Mouse (Mus musculus) G1E (cell line): ENCODE measurements at regions not wholly inside any gene's neighbourhood (a gene's known extent, or its start where the extent isn't known, plus 50 kb on each side); places are given as distances from the start of the nearest gene placed in this dataset.

ENCODE experiments used
- ATAC-seq: 2 replicates; pipeline ENCODE4 v1.8.0; 2016; ENCODE audit warnings: mild to moderate bottlenecking; ENCODE audit not compliant: insufficient number of reproducible peaks, poor library complexity, low FRiP score, severe bottlenecking; ENCODE audit errors: extremely low read depth
- DNase-seq: peaks from one replicate; pipeline ENCODE4 v3.0.0; 2012; ENCODE audit warnings: low spot score
- H3K27me3 ChIP-seq: 2 replicates; pipeline ENCODE4 v1.6.1; 2012; ENCODE audit warnings: mild to moderate bottlenecking, low read length, inconsistent platforms; ENCODE audit not compliant: insufficient read depth
- H3K36me3 ChIP-seq: replicated peaks from 2 replicates; pipeline ENCODE3; 2012; ENCODE audit warnings: mild to moderate bottlenecking, inconsistent platforms
- H3K4me1 ChIP-seq: 2 replicates; pipeline ENCODE4 v1.6.1; 2012; ENCODE audit warnings: low read depth, low read length, inconsistent platforms, mixed read lengths; ENCODE audit not compliant: insufficient read depth
- H3K4me3 ChIP-seq: 2 replicates; pipeline ENCODE4 v1.5.1; 2012; ENCODE audit warnings: low read depth, mild to moderate bottlenecking, inconsistent platforms, low read length, moderate library complexity, mixed read lengths
- H3K9me3 ChIP-seq: replicated peaks from 2 replicates; pipeline ENCODE4 v1.6.1; 2012; ENCODE audit warnings: inconsistent platforms
- CTCF ChIP-seq: IDR thresholded peaks from 2 replicates; pipeline ENCODE4 v1.5.1; 2012; ENCODE audit warnings: low read depth, low read length, inconsistent platforms, mixed read lengths
- GATA1 ChIP-seq: IDR thresholded peaks from 2 replicates; pipeline ENCODE4 v1.6.1; 2012; ENCODE audit warnings: borderline replicate concordance, low read length, inconsistent platforms, mixed read lengths
- GATA2 ChIP-seq: IDR thresholded peaks from 2 replicates; pipeline ENCODE4 v1.6.1; 2012; ENCODE audit warnings: low read depth, low read length, inconsistent platforms, borderline replicate concordance
- POLR2AphosphoS5 ChIP-seq: IDR thresholded peaks from 2 replicates; pipeline ENCODE4 v1.6.1; 2012; ENCODE audit warnings: low read depth, low read length, inconsistent platforms; ENCODE audit not compliant: insufficient replicate concordance
- TAL1 ChIP-seq: conservative IDR thresholded peaks from 2 replicates; pipeline ENCODE4 v1.6.1; 2012; ENCODE audit warnings: low read depth, low read length, inconsistent platforms, mixed read lengths

GRCm38 (mm10) chr2:166380854-166381253, 225.4 kb upstream of the Sulf2 start:
- ATAC-seq (no peak), DNase-seq (no peak)
- no peak overlapping the region for H3K4me3 ChIP-seq
- H3K36me3 ChIP-seq = no peaks in the 10 kb centered on the region
- no peaks in the 10 kb centered on the region for H3K4me1 ChIP-seq
- TF ChIP-seq GATA1 = no peak
- TF ChIP-seq GATA2 = no peak
- TF ChIP-seq POLR2AphosphoS5 = no peak
- TF ChIP-seq CTCF = no peak
- TF ChIP-seq TAL1 = no peak
- H3K27me3 ChIP-seq = no peaks in the 10 kb centered on the region
- peaks cover 93% of the 10 kb centered on the region for H3K9me3 ChIP-seq

- no peak for DNase-seq
- Histone ChIP-seq H3K9me3 (peaks cover 92% of the 10 kb centered on the region), H3K4me1 (no peaks in the 10 kb centered on the region), H3K27me3 (no peaks in the 10 kb centered on the region), H3K36me3 (no peaks in the 10 kb centered on the region), H3K4me3 (no peak overlapping the region)
- TF ChIP-seq TAL1 (no peak), GATA2 (no peak), GATA1 (no peak), POLR2AphosphoS5 (no peak)
- no peak for ATAC-seq
Measured at GRCm38 (mm10) chr2:166378325-166378724, 222.9 kb upstream of the Sulf2 start.

- Histone ChIP-seq H3K4me1 (no peaks in the 10 kb centered on the region), H3K4me3 (peak overlapping the region; percentile 18; the same call in 1 of the 2 replicates), H3K36me3 (no peaks in the 10 kb centered on the region), H3K27me3 (no peaks in the 10 kb centered on the region), H3K9me3 (peaks cover 89% of the 10 kb centered on the region)
- ATAC-seq (no peak), DNase-seq (no peak)
- TF ChIP-seq POLR2AphosphoS5 = no peak
- TF ChIP-seq GATA2 = no peak
- TF ChIP-seq TAL1 = no peak
- no peak for TF ChIP-seq GATA1
- no peak for TF ChIP-seq CTCF
Measured at GRCm38 (mm10) chr2:166377329-166377728, 221.9 kb upstream of the Sulf2 start.

- Histone ChIP-seq H3K36me3 (no peaks in the 10 kb centered on the region), H3K27me3 (no peaks in the 10 kb centered on the region), H3K9me3 (peaks cover 89% of the 10 kb centered on the region), H3K4me1 (no peaks in the 10 kb centered on the region), H3K4me3 (no peak overlapping the region)
- no peak for TF ChIP-seq GATA2
- TF ChIP-seq CTCF = no peak
- no peak for TF ChIP-seq TAL1
- TF ChIP-seq POLR2AphosphoS5 = no peak
- no peak for TF ChIP-seq GATA1
- DNase-seq (no peak), ATAC-seq (no peak)
Measured at GRCm38 (mm10) chr2:166375639-166376038, 220.2 kb upstream of the Sulf2 start.

GRCm38 (mm10) chr2:166370776-166371175, 215.3 kb upstream of the Sulf2 start:
- H3K36me3 ChIP-seq = no peaks in the 10 kb centered on the region
- no peak overlapping the region for H3K4me3 ChIP-seq
- TF ChIP-seq GATA2 (no peak), TAL1 (no peak), POLR2AphosphoS5 (no peak), CTCF (no peak)
- peaks cover 77% of the 10 kb centered on the region for H3K9me3 ChIP-seq
- no peak for DNase-seq
- no peaks in the 10 kb centered on the region for H3K27me3 ChIP-seq
- ATAC-seq = no peak
- H3K4me1 ChIP-seq = no peaks in the 10 kb centered on the region

GRCm38 (mm10) chr2:166361645-166362044, 206.2 kb upstream of the Sulf2 start:
- DNase-seq = no peak
- no peak for ATAC-seq
- H3K4me3 ChIP-seq = no peak overlapping the region
- no peaks in the 10 kb centered on the region for H3K36me3 ChIP-seq
- no peak for TF ChIP-seq CTCF
- no peak for TF ChIP-seq POLR2AphosphoS5
- no peak for TF ChIP-seq TAL1
- TF ChIP-seq GATA2 = no peak
- no peak for TF ChIP-seq GATA1
- peaks cover 88% of the 10 kb centered on the region for H3K9me3 ChIP-seq
- H3K4me1 ChIP-seq = no peaks in the 10 kb centered on the region
- no peaks in the 10 kb centered on the region; the same call in 1 of the 2 replicates for H3K27me3 ChIP-seq

GRCm38 (mm10) chr2:166360786-166361185, 205.3 kb upstream of the Sulf2 start:
- TF ChIP-seq CTCF (no peak), TAL1 (no peak)
- Histone ChIP-seq H3K9me3 (peaks cover 93% of the 10 kb centered on the region), H3K27me3 (no peaks in the 10 kb centered on the region; the same call in 1 of the 2 replicates), H3K4me3 (no peak overlapping the region), H3K4me1 (no peaks in the 10 kb centered on the region), H3K36me3 (no peaks in the 10 kb centered on the region)
- no peak for DNase-seq
- ATAC-seq = no peak
